Mouse (Mus musculus): ENCODE results near the gene Cbfa2t3.

Gene Cbfa2t3

DNA sequence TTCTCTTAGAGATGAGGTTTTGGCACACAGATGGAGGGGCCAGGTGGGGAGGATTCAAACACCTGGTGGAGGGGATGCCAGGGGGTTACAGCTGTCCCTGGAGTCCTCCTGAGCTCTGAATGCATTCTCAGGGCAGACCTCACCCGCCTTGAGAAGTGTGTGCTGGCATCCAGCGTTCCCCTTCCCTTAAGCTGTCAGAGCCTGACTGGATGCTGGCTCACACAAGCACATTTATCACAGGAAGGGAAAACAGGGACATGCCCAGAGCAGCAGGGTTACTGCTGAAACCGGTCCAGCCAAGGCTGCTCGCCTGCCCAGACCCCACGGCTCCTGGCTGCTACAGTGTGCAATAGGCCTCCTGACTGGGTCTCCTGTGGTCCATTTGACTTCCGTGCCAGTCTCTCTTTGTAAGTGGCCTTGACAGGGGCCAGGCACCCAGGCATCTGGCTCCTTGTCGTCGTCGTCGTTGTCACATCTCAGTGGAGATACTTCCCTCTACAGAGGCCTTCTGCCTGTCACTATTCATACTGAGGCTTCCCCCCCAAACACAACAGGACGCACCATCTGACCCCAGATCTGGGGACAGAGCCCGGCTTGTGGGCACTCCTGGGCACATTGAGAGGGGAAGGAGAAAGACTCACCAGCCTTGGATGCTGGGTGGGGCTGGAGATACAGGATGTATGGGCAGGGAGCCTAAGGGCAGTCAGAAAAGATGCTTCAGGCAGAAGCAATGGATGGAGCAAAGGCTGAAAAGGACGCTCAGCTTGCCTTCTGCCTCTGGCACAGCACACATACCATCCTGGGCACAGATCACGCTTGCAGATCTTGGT lies 22.1 kb upstream of the Cbfa2t3 start:
- no peaks in the 10 kb centered on the region for H3K9me3 ChIP-seq (ENCODE audit: low read length)
- H3K4me1 ChIP-seq (replicated peaks; ENCODE audit: low read depth, low read length): peaks cover 26% of the 10 kb centered on the region
- peaks cover 47% of the 10 kb centered on the region for H3K27me3 ChIP-seq (ENCODE audit: insufficient read depth, low read length)
- no peak overlapping the region for H3K4me3 ChIP-seq (replicated peaks; ENCODE audit: low read length)
- no peaks in the 10 kb centered on the region for H3K36me3 ChIP-seq (ENCODE audit: insufficient read depth, low read length)
- no peak for TF ChIP-seq CTCF (conservative IDR thresholded peaks at IDR 0.05; ENCODE audit: low read length)
- TF ChIP-seq POU5F1 (IDR thresholded peaks at IDR 0.05; ENCODE audit: borderline replicate concordance, low read length): no peak
- TF ChIP-seq NANOG (IDR thresholded peaks at IDR 0.05; ENCODE audit: borderline replicate concordance, low read length): no peak

GRCm38 (mm10) chr8:122720070-122720729 lies 21.3 kb upstream of the Cbfa2t3 start:
- H3K27me3 ChIP-seq (ENCODE audit: insufficient read depth, low read length): peaks cover 47% of the 10 kb centered on the region
- TF ChIP-seq POU5F1 (IDR thresholded peaks at IDR 0.05; ENCODE audit: borderline replicate concordance, low read length) (no peak), NANOG (IDR thresholded peaks at IDR 0.05; ENCODE audit: borderline replicate concordance, low read length) (no peak)
- H3K4me1 ChIP-seq (replicated peaks; ENCODE audit: low read depth, low read length): peaks cover 26% of the 10 kb centered on the region
- H3K9me3 ChIP-seq (ENCODE audit: low read length): no peaks in the 10 kb centered on the region
- no peaks in the 10 kb centered on the region for H3K36me3 ChIP-seq (ENCODE audit: insufficient read depth, low read length)
- H3K4me3 ChIP-seq (replicated peaks; ENCODE audit: low read length): no peak overlapping the region

DNA sequence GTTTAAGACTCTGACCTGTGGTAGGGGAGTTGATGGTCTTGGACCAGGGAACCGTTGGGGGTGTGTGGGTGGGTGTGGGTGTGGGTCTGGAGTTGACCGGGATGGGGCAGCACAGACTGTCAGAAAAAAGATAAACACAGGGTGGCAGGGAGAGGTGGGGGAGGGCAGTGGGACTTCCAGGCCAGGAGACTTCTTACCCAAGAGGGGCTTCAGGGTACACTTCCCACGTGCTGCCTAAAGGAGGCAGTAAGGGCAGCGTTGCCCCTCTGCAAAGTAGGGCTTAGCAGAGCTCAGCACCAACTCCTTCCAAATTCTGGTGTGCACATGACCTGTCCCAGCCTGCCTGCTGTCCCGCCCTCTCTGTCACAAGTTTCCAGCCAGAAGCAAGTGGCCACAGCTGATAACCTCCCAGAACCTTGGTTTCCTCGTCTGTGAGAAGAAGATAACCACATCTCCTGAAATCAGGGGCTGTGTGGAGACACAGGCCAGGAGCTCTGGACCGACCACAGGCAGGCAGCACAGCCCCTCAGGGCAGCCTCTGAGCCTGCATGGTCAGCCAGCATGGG lies 20.7 kb upstream of the Cbfa2t3 start:
- Histone ChIP-seq H3K4me1 (replicated peaks; ENCODE audit: low read depth, low read length) (peaks cover 26% of the 10 kb centered on the region), H3K36me3 (ENCODE audit: insufficient read depth, low read length) (no peaks in the 10 kb centered on the region), H3K4me3 (replicated peaks; ENCODE audit: low read length) (no peak overlapping the region), H3K27me3 (ENCODE audit: insufficient read depth, low read length) (peaks cover 47% of the 10 kb centered on the region), H3K9me3 (ENCODE audit: low read length) (no peaks in the 10 kb centered on the region)
- TF ChIP-seq CTCF (conservative IDR thresholded peaks at IDR 0.05; ENCODE audit: low read length): peak; percentile 16
- no peak for TF ChIP-seq NANOG (IDR thresholded peaks at IDR 0.05; ENCODE audit: borderline replicate concordance, low read length)
- TF ChIP-seq POU5F1 (IDR thresholded peaks at IDR 0.05; ENCODE audit: borderline replicate concordance, low read length): no peak

DNA sequence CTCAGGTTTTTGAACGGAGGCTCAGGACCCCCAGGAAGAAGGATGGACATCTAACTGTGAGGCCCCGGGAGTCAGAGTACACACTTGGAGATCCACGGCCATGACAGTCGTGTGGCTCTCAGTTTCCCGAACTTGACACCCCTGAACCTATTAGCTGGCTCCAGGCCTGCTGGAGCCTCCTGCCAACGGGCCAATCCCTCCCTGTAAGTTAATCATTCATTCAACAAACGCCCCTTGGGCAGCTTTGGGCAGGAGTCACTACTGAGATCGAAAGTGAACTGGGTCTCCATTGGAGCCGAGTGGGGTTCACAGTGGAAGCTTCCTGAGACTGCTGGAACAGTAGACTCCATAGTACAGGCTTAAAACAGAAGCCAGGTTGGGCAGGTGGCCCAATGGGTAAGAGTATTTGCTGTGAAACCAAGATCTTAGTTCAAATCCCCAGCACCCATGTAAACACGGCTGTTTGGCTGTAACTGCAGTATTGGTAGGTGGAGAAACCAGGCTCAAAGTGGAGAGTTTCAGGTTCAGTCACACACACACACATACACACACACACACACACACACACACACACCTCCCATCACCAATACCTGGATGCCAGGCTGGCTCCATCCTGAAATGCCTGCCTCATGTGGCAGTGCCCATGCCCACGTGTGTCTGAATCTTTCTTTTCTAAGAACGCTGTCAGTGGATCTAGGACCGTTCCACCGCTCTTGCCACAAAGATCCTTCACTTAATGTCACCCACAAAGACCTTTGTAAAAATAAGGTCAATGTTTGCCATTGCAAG lies 20.0 kb upstream of the Cbfa2t3 start:
- no peak overlapping the region for H3K4me3 ChIP-seq (replicated peaks; ENCODE audit: low read length)
- no peaks in the 10 kb centered on the region for H3K9me3 ChIP-seq (ENCODE audit: low read length)
- H3K27me3 ChIP-seq (ENCODE audit: insufficient read depth, low read length): peaks cover 47% of the 10 kb centered on the region
- H3K4me1 ChIP-seq (replicated peaks; ENCODE audit: low read depth, low read length): peaks cover 22% of the 10 kb centered on the region
- no peak for TF ChIP-seq CTCF (conservative IDR thresholded peaks at IDR 0.05; ENCODE audit: low read length)
- TF ChIP-seq POU5F1 (IDR thresholded peaks at IDR 0.05; ENCODE audit: borderline replicate concordance, low read length): no peak
- TF ChIP-seq NANOG (IDR thresholded peaks at IDR 0.05; ENCODE audit: borderline replicate concordance, low read length): no peak
- no peaks in the 10 kb centered on the region for H3K36me3 ChIP-seq (ENCODE audit: insufficient read depth, low read length)

DNA sequence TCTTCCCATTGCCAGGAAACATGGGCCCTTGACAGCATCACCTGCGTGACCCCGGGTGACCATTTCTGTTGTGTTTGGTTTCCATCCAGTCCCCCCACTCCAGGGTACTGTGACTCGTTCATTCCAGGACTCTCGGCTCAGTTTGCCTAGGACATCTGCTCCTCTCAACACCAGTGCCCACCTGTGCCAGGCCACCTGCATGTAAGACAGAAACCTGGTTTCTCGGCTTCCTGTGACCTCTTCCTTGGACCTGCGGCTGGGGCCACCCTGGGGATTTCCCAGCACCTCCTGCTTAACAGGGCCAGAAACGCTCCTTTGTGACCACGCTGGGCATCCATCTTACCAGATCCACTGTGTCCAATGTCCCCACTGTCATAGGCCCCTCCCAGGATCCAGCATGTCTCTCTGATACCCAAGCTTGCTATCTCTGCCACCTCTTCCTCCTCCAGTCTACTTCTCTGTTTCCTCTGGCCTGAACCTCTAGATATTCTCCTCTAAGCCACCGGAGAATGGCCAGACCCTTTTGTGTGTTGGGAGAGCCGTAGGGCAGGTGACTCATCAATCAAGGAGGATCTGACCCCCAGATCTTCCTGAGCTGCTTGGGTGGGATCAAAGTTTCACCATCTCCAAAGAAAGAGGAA lies 19.1 kb upstream of the Cbfa2t3 start:
- H3K4me3 ChIP-seq (replicated peaks; ENCODE audit: low read length): no peak overlapping the region
- no peak for TF ChIP-seq CTCF (conservative IDR thresholded peaks at IDR 0.05; ENCODE audit: low read length)
- no peak for TF ChIP-seq NANOG (IDR thresholded peaks at IDR 0.05; ENCODE audit: borderline replicate concordance, low read length)
- TF ChIP-seq POU5F1 (IDR thresholded peaks at IDR 0.05; ENCODE audit: borderline replicate concordance, low read length): no peak
- H3K4me1 ChIP-seq (replicated peaks; ENCODE audit: low read depth, low read length): peaks cover 16% of the 10 kb centered on the region
- H3K27me3 ChIP-seq (ENCODE audit: insufficient read depth, low read length): peaks cover 47% of the 10 kb centered on the region
- H3K36me3 ChIP-seq (ENCODE audit: insufficient read depth, low read length): no peaks in the 10 kb centered on the region
- no peaks in the 10 kb centered on the region for H3K9me3 ChIP-seq (ENCODE audit: low read length)

- Histone ChIP-seq H3K9me3 (ENCODE audit: low read length) (no peaks in the 10 kb centered on the region), H3K27me3 (ENCODE audit: insufficient read depth, low read length) (peaks cover 35% of the 10 kb centered on the region), H3K4me1 (replicated peaks; ENCODE audit: low read depth, low read length) (peaks cover 12% of the 10 kb centered on the region), H3K4me3 (replicated peaks; ENCODE audit: low read length) (no peak overlapping the region), H3K36me3 (ENCODE audit: insufficient read depth, low read length) (no peaks in the 10 kb centered on the region)
- TF ChIP-seq POU5F1 (IDR thresholded peaks at IDR 0.05; ENCODE audit: borderline replicate concordance, low read length) (no peak), NANOG (IDR thresholded peaks at IDR 0.05; ENCODE audit: borderline replicate concordance, low read length) (no peak), CTCF (conservative IDR thresholded peaks at IDR 0.05; ENCODE audit: low read length) (no peak)
Measured at GRCm38 (mm10) chr8:122716566-122716965, 17.7 kb upstream of the Cbfa2t3 start.

DNA sequence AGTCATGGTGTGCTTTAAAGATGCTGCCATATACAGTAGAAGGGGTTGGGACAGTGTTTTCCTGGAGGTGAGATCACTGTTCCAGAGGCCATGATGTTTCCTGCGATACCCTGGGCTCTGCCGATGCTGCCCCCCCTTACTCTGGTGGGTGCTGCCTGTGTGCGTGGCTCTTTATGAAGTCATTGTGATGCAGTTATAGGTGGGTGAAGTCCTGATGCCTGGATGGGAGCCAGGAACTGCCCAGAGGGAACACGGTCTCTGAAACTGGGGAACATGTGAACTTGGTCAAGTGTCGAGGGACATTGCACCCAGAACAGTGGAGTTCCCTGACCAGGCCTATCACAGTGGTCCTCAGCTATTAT lies 14.2 kb upstream of the Cbfa2t3 start:
- Histone ChIP-seq H3K27me3 (ENCODE audit: insufficient read depth, low read length) (peaks cover 21% of the 10 kb centered on the region), H3K9me3 (ENCODE audit: low read length) (no peaks in the 10 kb centered on the region), H3K36me3 (ENCODE audit: insufficient read depth, low read length) (no peaks in the 10 kb centered on the region), H3K4me3 (replicated peaks; ENCODE audit: low read length) (no peak overlapping the region), H3K4me1 (replicated peaks; ENCODE audit: low read depth, low read length) (peaks cover 9% of the 10 kb centered on the region)
- no peak for TF ChIP-seq POU5F1 (IDR thresholded peaks at IDR 0.05; ENCODE audit: borderline replicate concordance, low read length)
- no peak for TF ChIP-seq NANOG (IDR thresholded peaks at IDR 0.05; ENCODE audit: borderline replicate concordance, low read length)
- TF ChIP-seq CTCF (conservative IDR thresholded peaks at IDR 0.05; ENCODE audit: low read length): no peak

All from E14TG2a.4 (cell line).